Mouse (Mus musculus) central nervous system, embryonic 14 days (tissue): ENCODE measurements around the gene Uqcrq. TPM values are rescaled to one million over a fixed set of nuclear protein-coding genes. Genes with fewer than 3 reads are reported as not detected.

ENCODE experiments used
- polyA plus RNA-seq: library from polyadenylated mRNA; depleted of rRNA; stranded (reverse); fragments of >200 nt; gene quantifications from 2 replicates; pipeline ENCODE4 v1.2.3, GENCODE M21; 2012; rRNA removed

Gene Uqcrq
- polyA plus RNA-seq = 288 and 294 TPM in 2 replicates

GRCm38 (mm10) chr11:53430670-53431346 is at the start of gene Uqcrq, which contains the start of gene Gdf9:
Uqcrq (minus strand) TSS chr11:53430831.
Gdf9 (plus strand) TSS chr11:53431023.

GRCm38 (mm10) chr11:53479783-53480301 is 49.2 kb upstream of the Uqcrq start, which contains the start of the genes Gm9945 and Sowaha:
Gm9945 (plus strand) TSS chr11:53480166.
Sowaha (minus strand) TSS chr11:53480274.

GRCm38 (mm10) chr11:53469968-53470695 is 39.5 kb upstream of the Uqcrq start, which contains the start of gene Gm9837:
Gm9837 (minus strand) TSS chr11:53470479.

GRCm38 (mm10) chr11:53456474-53457371 is 26.1 kb upstream of the Uqcrq start, which contains the start of the genes Gm10447 and Shroom1:
Gm10447 (minus strand) TSS chr11:53457110.
Shroom1 (plus strand) TSS chr11:53457205.

GRCm38 (mm10) chr11:53423036-53423435 is 7.6 kb downstream of the Uqcrq start, which contains the start of gene Leap2:
Leap2 (minus strand) TSS chr11:53423170.

Other genes starting within 250 kb of the Uqcrq start
- gene Hspa4, start 130.4 kb downstream of the Uqcrq start, polyA plus RNA-seq = 80.5 and 86.7 TPM in 2 replicates
- 10.5 and 11.4 TPM in 2 replicates for gene Zcchc10, start 106.2 kb downstream of the Uqcrq start, polyA plus RNA-seq
- 53.7 and 61.3 TPM in 2 replicates for gene Aff4, start 80.0 kb downstream of the Uqcrq start, polyA plus RNA-seq
- gene Leap2, start 7.7 kb downstream of the Uqcrq start, polyA plus RNA-seq = 0.25 TPM in 1 of 2 replicates, not detected in the other
- gene Gdf9, start 192 bp upstream of the Uqcrq start, polyA plus RNA-seq = 2.4 and 2.6 TPM in 2 replicates
- gene Gm10447, start 26.3 kb upstream of the Uqcrq start, polyA plus RNA-seq = 0.06 and 0.25 TPM in 2 replicates
- gene Shroom1, start 26.4 kb upstream of the Uqcrq start, polyA plus RNA-seq = 2.3 and 4.0 TPM in 2 replicates
- not detected in 2 replicates for gene Gm9837, start 39.6 kb upstream of the Uqcrq start, polyA plus RNA-seq
- not detected in 2 replicates for gene Gm9945, start 49.3 kb upstream of the Uqcrq start, polyA plus RNA-seq
- 0.81 and 1.2 TPM in 2 replicates for gene Sowaha, start 49.4 kb upstream of the Uqcrq start, polyA plus RNA-seq
- 38.6 and 46.0 TPM in 2 replicates for gene Sept8, start 88.4 kb upstream of the Uqcrq start, polyA plus RNA-seq
- gene Kif3a, start 136.5 kb upstream of the Uqcrq start, polyA plus RNA-seq = 89.6 and 93.3 TPM in 2 replicates
- gene Il4, start 187.8 kb upstream of the Uqcrq start, polyA plus RNA-seq = not detected in 2 replicates
- not detected in 2 replicates for gene Il13, start 203.9 kb upstream of the Uqcrq start, polyA plus RNA-seq